Mouse (Mus musculus): ENCODE results near the gene Gm4767. TPM values are rescaled to one million over a fixed set of nuclear protein-coding genes. Genes with fewer than 3 reads are reported as not detected.
"Not testable (repeated sequence)": the region's sequence is repeated elsewhere in the genome, so short reads cannot be mapped to it uniquely, and the experiment has no call there.

Gm4767 gene
- polyA plus RNA-seq (2014; fragmentation: Nextera tagmentation; extraction: Ambion mirVana), result 2.1 and 2.8 TPM in 2 replicates

DNA sequence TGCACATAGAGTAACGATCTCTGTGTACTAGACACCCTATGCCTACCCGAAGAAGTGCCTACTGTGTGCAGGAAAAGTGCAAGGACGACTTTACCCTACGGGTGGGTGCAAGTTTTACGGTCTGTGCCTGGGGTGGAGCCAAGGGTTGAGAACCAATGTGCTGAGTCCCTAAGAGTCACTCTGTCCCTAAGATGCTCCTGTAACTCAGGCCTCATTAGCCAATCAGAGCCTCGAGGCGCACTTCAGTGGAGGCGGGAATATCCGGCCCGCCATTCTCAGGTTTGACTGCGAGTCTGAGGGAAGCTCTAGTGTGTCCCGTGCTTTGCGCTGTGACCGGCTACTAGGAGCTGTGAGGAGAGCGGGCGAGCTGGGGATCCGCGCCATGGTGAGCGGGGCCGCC, at the start of gene Gm4767:
Gm4767 (plus strand) TSS at position 288 of the 400 bp plus-strand sequence.
- not testable (repeated sequence) for DNase-seq (ENCODE audit: low spot score); ATAC-seq (ENCODE audit: low read depth); H3K9ac ChIP-seq (ENCODE audit: low read depth, low read length); H3K4me3 ChIP-seq (ENCODE audit: low read depth, low read length); H3K4me1 ChIP-seq (ENCODE audit: control insufficient read depth, insufficient read depth, low read length); H3K27me3 ChIP-seq (replicated peaks; ENCODE audit: control insufficient read depth, insufficient read depth, low read length); H3K4me2 ChIP-seq (ENCODE audit: low read depth, low read length); H3K27ac ChIP-seq (replicated peaks; ENCODE audit: low read depth, low read length); H3K9me3 ChIP-seq (ENCODE audit: control insufficient read depth, low read length); H3K36me3 ChIP-seq (ENCODE audit: control insufficient read depth, insufficient read depth, low read length)
- 31% methylated on average over 6 of the region's 20 CpGs for WGBS

DNA sequence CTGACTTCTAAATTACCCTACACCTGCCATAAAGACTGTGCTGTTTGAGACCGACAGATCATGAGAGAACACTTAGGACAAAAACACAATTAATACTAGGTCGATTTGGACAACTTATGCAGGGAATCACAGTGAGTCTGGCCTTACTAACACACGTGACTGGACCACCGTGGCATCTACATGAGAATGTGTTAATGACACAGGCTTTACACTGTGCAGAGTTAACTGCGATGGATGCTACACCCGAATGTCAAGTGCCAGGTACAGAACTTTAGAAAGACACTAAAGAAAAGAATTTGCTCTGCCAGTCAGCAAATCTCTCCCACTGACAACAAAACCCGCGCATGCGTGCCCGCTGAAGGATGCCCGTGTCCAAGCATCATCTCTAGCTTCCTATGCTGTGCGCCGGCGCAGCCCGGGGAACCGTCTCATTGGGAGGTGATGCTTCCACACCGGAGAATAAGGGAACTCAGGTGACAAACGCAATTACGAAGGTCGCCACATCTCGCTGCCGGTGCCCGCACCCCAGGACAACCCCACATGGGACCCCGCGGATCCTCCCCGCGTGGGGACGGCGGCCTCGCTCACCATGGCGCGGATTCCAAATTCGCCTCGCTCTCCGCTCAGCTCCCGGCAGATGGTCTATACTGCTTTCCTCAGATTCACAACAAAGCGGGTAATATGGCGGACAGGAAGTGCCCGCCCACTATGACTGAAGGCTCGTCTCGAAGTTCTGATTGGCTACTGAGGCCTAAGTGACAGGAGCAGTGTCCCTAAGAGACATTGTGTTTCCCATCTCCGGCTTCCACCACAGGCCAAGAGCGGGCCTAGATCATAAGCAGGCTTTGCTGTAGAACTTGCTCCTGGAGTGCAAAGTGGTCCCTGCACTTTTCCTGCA, 41.2 kb upstream of the Gm4767 start, which contains the start of gene Gm3055:
Gm3055 (minus strand) TSS at position 656 of the 898 bp plus-strand sequence.
- not testable (repeated sequence) for DNase-seq (ENCODE audit: low spot score); H3K4me1 ChIP-seq (ENCODE audit: control insufficient read depth, insufficient read depth, low read length)

GRCm38 (mm10) chr10:81771404-81771777, 40.6 kb upstream of the Gm4767 start:
- no CpG with 5 or more reads among the region's 3 CpGs for WGBS
- not testable (repeated sequence) for H3K27ac ChIP-seq (replicated peaks; ENCODE audit: low read depth, low read length); H3K4me1 ChIP-seq (ENCODE audit: control insufficient read depth, insufficient read depth, low read length); ATAC-seq (ENCODE audit: low read depth); H3K9me3 ChIP-seq (ENCODE audit: control insufficient read depth, low read length); H3K9ac ChIP-seq (ENCODE audit: low read depth, low read length); H3K4me3 ChIP-seq (ENCODE audit: low read depth, low read length); H3K4me2 ChIP-seq (ENCODE audit: low read depth, low read length); DNase-seq (ENCODE audit: low spot score); H3K36me3 ChIP-seq (ENCODE audit: control insufficient read depth, insufficient read depth, low read length); H3K27me3 ChIP-seq (replicated peaks; ENCODE audit: control insufficient read depth, insufficient read depth, low read length)

More for the DNA sequence above, 41.2 kb upstream of the Gm4767 start, which contains the start of gene Gm3055:
- H3K9ac ChIP-seq (ENCODE audit: low read depth, low read length); H3K4me2 ChIP-seq (ENCODE audit: low read depth, low read length); H3K4me3 ChIP-seq (ENCODE audit: low read depth, low read length); H3K27ac ChIP-seq (replicated peaks; ENCODE audit: low read depth, low read length); H3K27me3 ChIP-seq (replicated peaks; ENCODE audit: control insufficient read depth, insufficient read depth, low read length); H3K9me3 ChIP-seq (ENCODE audit: control insufficient read depth, low read length); H3K36me3 ChIP-seq (ENCODE audit: control insufficient read depth, insufficient read depth, low read length): not testable (repeated sequence)
- no CpG with 5 or more reads among the region's 43 CpGs for WGBS
- ATAC-seq (ENCODE audit: low read depth), result peak; percentile 99

DNA sequence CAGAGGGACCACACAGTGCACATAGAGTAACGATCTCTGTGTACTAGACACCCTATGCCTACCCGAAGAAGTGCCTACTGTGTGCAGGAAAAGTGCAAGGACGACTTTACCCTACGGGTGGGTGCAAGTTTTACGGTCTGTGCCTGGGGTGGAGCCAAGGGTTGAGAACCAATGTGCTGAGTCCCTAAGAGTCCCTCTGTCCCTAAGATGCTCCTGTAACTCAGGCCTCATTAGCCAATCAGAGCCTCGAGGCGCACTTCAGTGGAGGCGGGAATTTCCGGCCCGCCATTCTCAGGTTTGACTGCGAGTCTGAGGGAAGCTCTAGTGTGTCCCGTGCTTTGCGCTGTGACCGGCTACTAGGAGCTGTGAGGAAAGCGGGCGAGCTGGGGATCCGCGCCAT, 34.2 kb downstream of the Gm4767 start:
- not testable (repeated sequence) for ATAC-seq (ENCODE audit: low read depth); H3K27ac ChIP-seq (replicated peaks; ENCODE audit: low read depth, low read length); H3K27me3 ChIP-seq (replicated peaks; ENCODE audit: control insufficient read depth, insufficient read depth, low read length); H3K36me3 ChIP-seq (ENCODE audit: control insufficient read depth, insufficient read depth, low read length); H3K9ac ChIP-seq (ENCODE audit: low read depth, low read length); H3K4me2 ChIP-seq (ENCODE audit: low read depth, low read length); H3K9me3 ChIP-seq (ENCODE audit: control insufficient read depth, low read length); DNase-seq (ENCODE audit: low spot score); H3K4me1 ChIP-seq (ENCODE audit: control insufficient read depth, insufficient read depth, low read length); H3K4me3 ChIP-seq (ENCODE audit: low read depth, low read length)
- WGBS, result no CpG with 5 or more reads among the region's 18 CpGs

DNA sequence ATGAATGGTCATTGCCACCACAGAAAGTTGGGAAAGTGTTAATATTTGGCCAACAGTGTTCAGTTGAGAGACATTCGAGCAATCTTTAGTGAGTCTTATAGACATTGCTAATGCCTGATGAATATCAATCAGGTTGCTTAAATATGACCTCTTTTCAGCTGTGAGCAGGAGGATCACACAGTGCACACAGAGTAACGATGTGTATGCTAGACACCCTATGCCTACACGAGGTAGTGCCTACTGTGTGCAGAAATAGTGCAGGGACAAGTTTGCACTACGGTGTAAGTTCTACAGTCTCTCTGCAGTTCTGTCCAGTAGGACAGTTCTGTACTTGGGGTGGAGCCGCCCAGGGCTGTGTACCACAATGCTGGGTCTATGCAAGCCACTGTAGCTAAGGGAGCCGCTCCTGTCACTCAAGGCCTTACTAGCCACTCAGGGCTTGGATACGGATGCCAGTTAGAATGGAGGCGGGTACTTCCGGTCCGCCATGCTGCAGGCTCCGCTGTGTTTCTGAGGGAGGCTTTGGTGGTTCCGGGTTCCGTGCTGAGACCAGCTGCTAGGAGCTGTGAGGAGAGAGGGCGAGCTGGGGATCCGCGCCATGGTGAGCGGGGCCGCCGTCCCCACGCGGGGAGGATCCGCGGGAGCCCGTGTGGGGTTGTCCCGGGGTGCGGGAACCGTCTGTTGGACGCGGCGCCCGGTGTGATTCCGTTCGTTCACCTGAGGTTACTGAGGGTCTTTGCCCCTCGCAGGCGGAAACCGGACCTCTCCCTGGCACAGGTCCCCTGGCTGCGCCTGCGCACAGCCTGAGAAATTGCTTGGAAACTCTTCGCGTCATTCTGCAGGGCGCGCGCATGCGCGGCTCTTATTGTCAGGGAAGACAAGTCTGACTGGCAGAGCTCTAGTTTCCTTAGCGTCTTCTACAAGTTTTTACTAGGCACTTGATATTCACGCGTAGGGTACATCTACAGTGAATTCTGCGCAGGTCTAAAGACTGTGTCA, 51.7 kb downstream of the Gm4767 start, which contains the start of gene Gm32687:
Gm32687 (plus strand) TSS at position 526 of the 999 bp plus-strand sequence.
- H3K27ac ChIP-seq (replicated peaks; ENCODE audit: low read depth, low read length); H3K36me3 ChIP-seq (ENCODE audit: control insufficient read depth, insufficient read depth, low read length); H3K4me2 ChIP-seq (ENCODE audit: low read depth, low read length); DNase-seq (ENCODE audit: low spot score); H3K9ac ChIP-seq (ENCODE audit: low read depth, low read length); H3K27me3 ChIP-seq (replicated peaks; ENCODE audit: control insufficient read depth, insufficient read depth, low read length); H3K9me3 ChIP-seq (ENCODE audit: control insufficient read depth, low read length); H3K4me1 ChIP-seq (ENCODE audit: control insufficient read depth, insufficient read depth, low read length); H3K4me3 ChIP-seq (ENCODE audit: low read depth, low read length): not testable (repeated sequence)
- WGBS, result 19% methylated on average over 4 of the region's 49 CpGs
- peak; percentile 100 for ATAC-seq (ENCODE audit: low read depth)

Other genes with a start within 250 kb of the Gm4767 start
- gene Tle2, start 237.6 kb upstream of the Gm4767 start, polyA plus RNA-seq (2014; fragmentation: Nextera tagmentation; extraction: Ambion mirVana), result 30.2 and 39.4 TPM in 2 replicates
- 17.1 and 17.8 TPM in 2 replicates for gene Tle6, start 211.1 kb upstream of the Gm4767 start, polyA plus RNA-seq (2014; fragmentation: Nextera tagmentation; extraction: Ambion mirVana)
- 0.20 and 0.61 TPM in 2 replicates for gene BC025920, start 205.9 kb upstream of the Gm4767 start, polyA plus RNA-seq (2014; fragmentation: Nextera tagmentation; extraction: Ambion mirVana)
- 24.4 and 29.0 TPM in 2 replicates for gene Sirt6, start 184.4 kb upstream of the Gm4767 start, polyA plus RNA-seq (2014; fragmentation: Nextera tagmentation; extraction: Ambion mirVana)
- 7.2 and 7.3 TPM in 2 replicates for gene Ankrd24, start 183.6 kb upstream of the Gm4767 start, polyA plus RNA-seq (2014; fragmentation: Nextera tagmentation; extraction: Ambion mirVana)
- gene Gm10778, start 163.1 kb upstream of the Gm4767 start, polyA plus RNA-seq (2014; fragmentation: Nextera tagmentation; extraction: Ambion mirVana), result 3.3 and 3.7 TPM in 2 replicates
- gene Zfp433, start 107.4 kb upstream of the Gm4767 start, polyA plus RNA-seq (2014; fragmentation: Nextera tagmentation; extraction: Ambion mirVana), result 13.1 and 16.2 TPM in 2 replicates
- 9.9 and 10.2 TPM in 2 replicates for gene Gm3055, start 41.0 kb upstream of the Gm4767 start, polyA plus RNA-seq (2014; fragmentation: Nextera tagmentation; extraction: Ambion mirVana)
- gene Gm32687, start 51.7 kb downstream of the Gm4767 start, polyA plus RNA-seq (2014; fragmentation: Nextera tagmentation; extraction: Ambion mirVana), result 9.0 and 11.0 TPM in 2 replicates
- gene Zfp781, start 118.3 kb downstream of the Gm4767 start, polyA plus RNA-seq (2014; fragmentation: Nextera tagmentation; extraction: Ambion mirVana), result 3.8 and 5.9 TPM in 2 replicates
- 9.8 and 10.8 TPM in 2 replicates for gene Zfp873, start 235.9 kb downstream of the Gm4767 start, polyA plus RNA-seq (2014; fragmentation: Nextera tagmentation; extraction: Ambion mirVana)

Measured in embryonic facial prominence, embryonic 14.5 days (tissue).